Mouse (Mus musculus): ENCODE results near the gene Enthd1. TPM values are rescaled to one million over a fixed set of nuclear protein-coding genes. Genes with fewer than 3 reads are reported as not detected.

The Enthd1 gene
- polyA plus RNA-seq, 1 experiment from 2014 or later: not detected

DNA sequence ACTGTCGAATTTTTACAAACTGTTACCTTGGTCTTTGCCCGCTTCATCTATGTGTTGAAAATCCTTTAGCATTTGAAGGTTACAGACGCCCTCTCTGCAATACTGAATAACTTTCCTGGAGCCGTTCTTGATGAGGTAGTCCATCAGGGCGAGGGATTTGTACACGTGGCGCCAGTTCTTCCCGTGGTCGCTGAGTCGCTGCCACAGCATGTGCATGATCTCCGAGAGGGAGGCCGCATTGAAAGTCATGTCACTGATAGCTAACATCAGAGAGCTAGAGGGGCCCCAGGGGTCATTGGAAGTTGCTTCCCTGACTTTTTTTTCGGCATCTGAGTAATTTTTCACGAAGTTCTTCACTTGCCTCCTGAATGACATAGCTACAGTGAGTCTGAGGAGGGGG is 5.0 kb downstream of the Enthd1 start:
- H3K4me3 ChIP-seq: no peak overlapping the region
- no peak for ATAC-seq
- no peak overlapping the region for H3K4me2 ChIP-seq
- WGBS (ENCODE audit: insufficient replicate concordance): 35% methylated on average over 14 of the region's 14 CpGs
- peaks cover 7% of the 10 kb centered on the region; the same call in 1 of the 2 replicates for H3K4me1 ChIP-seq
- no peak overlapping the region for H3K27ac ChIP-seq
- no peaks in the 10 kb centered on the region for H3K9me3 ChIP-seq (replicated peaks)
- no peaks in the 10 kb centered on the region for H3K36me3 ChIP-seq
- H3K9ac ChIP-seq: no peak overlapping the region
- peaks cover 29% of the 10 kb centered on the region for H3K27me3 ChIP-seq (replicated peaks)

DNA sequence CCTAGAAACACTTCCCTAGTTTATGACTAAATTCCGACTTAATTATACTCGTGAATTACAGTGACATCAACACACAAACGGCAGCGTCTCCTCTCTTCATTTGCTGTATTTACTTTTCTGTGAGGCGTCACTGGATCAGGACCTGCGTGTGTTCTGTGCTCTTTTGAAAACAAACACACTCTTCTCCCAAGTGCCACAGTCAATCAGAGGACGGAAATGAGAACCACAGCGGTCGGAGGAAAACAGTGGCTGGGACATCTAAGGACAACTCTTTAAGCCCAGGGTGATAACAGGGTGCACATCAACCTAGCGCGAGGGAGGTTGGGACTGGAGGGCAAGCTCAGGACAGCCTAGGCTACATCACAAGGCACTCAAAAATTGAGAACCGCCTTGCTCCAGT is 5.4 kb downstream of the Enthd1 start:
- no peaks in the 10 kb centered on the region for H3K36me3 ChIP-seq
- ATAC-seq: no peak

GRCm38 (mm10) chr15:80557745-80558144 is 7.2 kb downstream of the Enthd1 start:
- Histone ChIP-seq H3K27ac (no peak overlapping the region), H3K9me3 (replicated peaks) (no peaks in the 10 kb centered on the region), H3K9ac (no peak overlapping the region), H3K4me1 (peaks cover 7% of the 10 kb centered on the region; the same call in 1 of the 2 replicates), H3K27me3 (replicated peaks) (peaks cover 21% of the 10 kb centered on the region), H3K36me3 (no peaks in the 10 kb centered on the region), H3K4me3 (no peak overlapping the region), H3K4me2 (no peak overlapping the region)
- WGBS (ENCODE audit: insufficient replicate concordance): 59% methylated on average over 4 of the region's 4 CpGs
- no peak for ATAC-seq

More for the DNA sequence above, 5.4 kb downstream of the Enthd1 start:
- Histone ChIP-seq H3K27ac (no peak overlapping the region), H3K27me3 (replicated peaks) (peaks cover 25% of the 10 kb centered on the region), H3K4me2 (no peak overlapping the region), H3K4me3 (no peak overlapping the region), H3K9me3 (replicated peaks) (no peaks in the 10 kb centered on the region), H3K4me1 (peaks cover 7% of the 10 kb centered on the region; the same call in 1 of the 2 replicates), H3K9ac (no peak overlapping the region)
- WGBS (ENCODE audit: insufficient replicate concordance): 52% methylated on average over 12 of the region's 12 CpGs

DNA sequence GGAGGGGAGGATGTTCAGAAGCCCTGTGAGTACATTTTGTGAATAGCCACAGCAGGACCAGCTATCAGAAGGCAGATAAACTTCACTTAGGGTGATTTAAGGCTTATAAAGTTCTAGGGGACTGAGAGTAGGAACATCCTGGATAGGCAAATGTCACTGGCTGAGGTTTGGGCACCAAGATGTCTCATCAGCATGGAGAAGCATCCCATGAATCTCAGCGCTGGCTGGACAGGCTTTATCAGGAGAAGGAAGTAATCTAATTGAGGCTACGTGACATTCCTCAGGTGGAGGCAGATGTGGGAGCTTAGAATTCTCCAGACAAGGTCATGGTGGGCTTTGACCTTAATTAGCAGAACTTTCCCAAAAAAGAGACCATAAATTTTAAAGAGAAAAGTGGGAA is 8.9 kb downstream of the Enthd1 start:
- H3K4me2 ChIP-seq: no peak overlapping the region
- H3K9me3 ChIP-seq (replicated peaks): no peaks in the 10 kb centered on the region
- peaks cover 28% of the 10 kb centered on the region for H3K27me3 ChIP-seq (replicated peaks)
- H3K27ac ChIP-seq: no peak overlapping the region
- ATAC-seq: no peak
- peaks cover 7% of the 10 kb centered on the region; the same call in 1 of the 2 replicates for H3K4me1 ChIP-seq
- H3K9ac ChIP-seq: no peak overlapping the region
- no peaks in the 10 kb centered on the region for H3K36me3 ChIP-seq
- 48% methylated on average over 2 of the region's 2 CpGs for WGBS (ENCODE audit: insufficient replicate concordance)
- H3K4me3 ChIP-seq: no peak overlapping the region

DNA sequence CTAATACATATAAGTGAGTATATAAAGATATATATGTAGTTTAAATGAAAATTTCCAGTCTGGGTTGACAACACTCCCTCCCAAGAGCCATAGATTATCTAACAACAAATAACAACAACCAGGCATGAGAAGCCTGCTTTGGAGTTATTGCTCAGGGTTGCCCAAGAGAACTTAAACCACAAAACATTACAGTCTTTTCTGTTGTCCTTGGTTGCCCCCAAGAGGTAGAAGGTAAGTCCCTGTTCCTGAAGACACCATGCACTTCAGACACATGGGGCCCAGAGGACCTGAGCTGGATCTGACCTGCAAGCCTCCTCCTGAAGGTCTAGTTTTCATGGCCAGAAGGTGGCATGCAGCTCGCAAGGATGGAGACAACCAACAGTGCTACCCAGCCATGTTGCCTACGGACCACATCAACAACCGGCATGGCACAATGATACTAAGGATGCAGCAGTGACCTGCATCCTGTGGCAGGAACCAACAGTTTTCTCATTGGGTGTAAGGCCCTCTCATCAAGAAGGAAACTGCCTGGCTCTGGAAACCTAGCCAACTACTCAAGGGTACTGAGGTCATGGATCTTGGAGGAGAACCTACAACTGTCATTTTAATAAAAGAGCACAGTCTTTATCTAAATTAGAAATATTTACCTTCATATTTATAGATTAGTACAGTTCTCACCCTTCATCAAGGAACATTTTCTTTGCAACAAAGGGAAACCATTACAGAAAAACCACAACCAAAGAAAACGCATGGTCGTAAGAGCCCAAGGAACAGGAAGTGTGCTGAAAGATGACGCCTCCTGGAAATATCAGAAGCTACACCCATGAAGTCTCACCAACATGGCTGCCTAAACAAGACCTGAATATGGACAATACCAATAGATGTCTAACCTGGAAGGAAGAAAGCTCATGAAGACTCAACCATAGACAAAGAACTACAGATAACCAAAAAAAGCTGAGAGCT is 9.8 kb downstream of the Enthd1 start:
- Histone ChIP-seq H3K4me2 (no peak overlapping the region), H3K9ac (no peak overlapping the region), H3K27ac (no peak overlapping the region), H3K4me3 (no peak overlapping the region), H3K36me3 (no peaks in the 10 kb centered on the region), H3K4me1 (peaks cover 6% of the 10 kb centered on the region; the same call in 1 of the 2 replicates), H3K27me3 (replicated peaks) (peaks cover 27% of the 10 kb centered on the region), H3K9me3 (replicated peaks) (no peaks in the 10 kb centered on the region)
- no peak for ATAC-seq
- 62% methylated on average over 6 of the region's 6 CpGs for WGBS (ENCODE audit: insufficient replicate concordance)

DNA sequence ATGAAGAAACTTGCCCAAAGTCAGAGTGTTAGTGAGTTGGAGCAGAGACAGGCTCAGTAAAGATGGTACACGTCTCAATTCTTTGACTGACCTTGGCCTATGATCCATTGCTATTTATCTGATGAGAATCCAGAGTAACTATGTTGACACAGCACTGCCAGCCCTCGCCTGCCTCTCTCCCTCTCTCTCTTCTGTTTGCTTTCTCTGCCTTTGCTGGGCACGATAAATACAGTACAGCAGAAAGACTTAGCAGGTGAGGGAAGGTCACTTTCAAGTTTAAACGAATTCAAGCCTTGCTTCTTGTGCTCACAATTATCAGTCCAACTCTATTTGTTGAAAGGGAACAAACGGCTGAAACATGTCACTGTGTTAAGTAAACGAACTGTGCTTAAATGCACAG is 19.5 kb downstream of the Enthd1 start:
- Histone ChIP-seq H3K36me3 (no peaks in the 10 kb centered on the region), H3K4me3 (no peak overlapping the region), H3K9ac (no peak overlapping the region), H3K27ac (no peak overlapping the region), H3K9me3 (replicated peaks) (no peaks in the 10 kb centered on the region), H3K27me3 (replicated peaks) (peaks cover 28% of the 10 kb centered on the region), H3K4me2 (no peak overlapping the region), H3K4me1 (peaks cover 26% of the 10 kb centered on the region)
- no peak for ATAC-seq
- 62% methylated on average over 6 of the region's 6 CpGs for WGBS (ENCODE audit: insufficient replicate concordance)

GRCm38 (mm10) chr15:80544115-80544514 is 20.8 kb downstream of the Enthd1 start:
- no peak overlapping the region for H3K27ac ChIP-seq
- no peak for ATAC-seq
- WGBS (ENCODE audit: insufficient replicate concordance): 25% methylated on average over 3 of the region's 3 CpGs

GRCm38 (mm10) chr15:80538671-80539340 is 26.1 kb downstream of the Enthd1 start:
- Histone ChIP-seq H3K9me3 (replicated peaks) (no peaks in the 10 kb centered on the region), H3K4me2 (no peak overlapping the region), H3K27me3 (replicated peaks) (peaks cover 6% of the 10 kb centered on the region; the same call in 1 of the 2 replicates), H3K4me3 (no peak overlapping the region), H3K9ac (no peak overlapping the region), H3K36me3 (no peaks in the 10 kb centered on the region), H3K27ac (no peak overlapping the region), H3K4me1 (peaks cover 32% of the 10 kb centered on the region)
- WGBS (ENCODE audit: insufficient replicate concordance): 76% methylated on average over 7 of the region's 7 CpGs
- ATAC-seq: no peak

More at GRCm38 (mm10) chr15:80544115-80544514, 20.8 kb downstream of the Enthd1 start:
- H3K4me2 ChIP-seq: no peak overlapping the region
- no peak overlapping the region for H3K4me3 ChIP-seq
- no peak overlapping the region for H3K9ac ChIP-seq
- H3K4me1 ChIP-seq: peaks cover 28% of the 10 kb centered on the region
- no peaks in the 10 kb centered on the region for H3K36me3 ChIP-seq
- H3K9me3 ChIP-seq (replicated peaks): no peaks in the 10 kb centered on the region
- peaks cover 15% of the 10 kb centered on the region for H3K27me3 ChIP-seq (replicated peaks)

- H3K4me2 ChIP-seq: no peak overlapping the region
- H3K4me3 ChIP-seq: no peak overlapping the region
- peaks cover 36% of the 10 kb centered on the region for H3K4me1 ChIP-seq
- peaks cover 6% of the 10 kb centered on the region; the same call in 1 of the 2 replicates for H3K27me3 ChIP-seq (replicated peaks)
- WGBS (ENCODE audit: insufficient replicate concordance): 68% methylated on average over 2 of the region's 2 CpGs
- H3K9me3 ChIP-seq (replicated peaks): no peaks in the 10 kb centered on the region
- H3K36me3 ChIP-seq: no peaks in the 10 kb centered on the region
- no peak for ATAC-seq
- H3K27ac ChIP-seq: no peak overlapping the region
- H3K9ac ChIP-seq: no peak overlapping the region
Observed at GRCm38 (mm10) chr15:80538075-80538474, 26.9 kb downstream of the Enthd1 start.

DNA sequence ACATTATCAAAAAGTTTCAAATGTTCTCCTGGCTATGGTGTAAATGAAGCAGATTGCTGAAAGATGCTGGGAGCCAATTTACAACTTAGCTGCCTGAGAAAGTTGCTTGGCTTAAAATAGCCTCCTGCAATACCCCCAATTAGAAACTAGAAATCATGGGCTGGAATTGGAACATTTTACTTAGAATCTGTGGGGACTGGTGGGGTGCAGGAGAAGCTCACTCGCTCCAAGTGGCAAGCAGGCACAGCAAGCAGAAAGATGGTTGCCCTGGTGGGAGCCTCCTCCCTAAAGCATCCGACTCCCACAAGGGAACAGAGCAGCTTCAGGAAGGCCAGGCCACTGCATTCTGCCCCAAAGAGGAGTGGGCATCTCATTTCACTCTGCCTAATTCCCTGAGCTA is 28.9 kb downstream of the Enthd1 start:
- no peak for ATAC-seq
- H3K4me1 ChIP-seq: peaks cover 49% of the 10 kb centered on the region
- WGBS (ENCODE audit: insufficient replicate concordance): 74% methylated on average over 2 of the region's 2 CpGs

DNA sequence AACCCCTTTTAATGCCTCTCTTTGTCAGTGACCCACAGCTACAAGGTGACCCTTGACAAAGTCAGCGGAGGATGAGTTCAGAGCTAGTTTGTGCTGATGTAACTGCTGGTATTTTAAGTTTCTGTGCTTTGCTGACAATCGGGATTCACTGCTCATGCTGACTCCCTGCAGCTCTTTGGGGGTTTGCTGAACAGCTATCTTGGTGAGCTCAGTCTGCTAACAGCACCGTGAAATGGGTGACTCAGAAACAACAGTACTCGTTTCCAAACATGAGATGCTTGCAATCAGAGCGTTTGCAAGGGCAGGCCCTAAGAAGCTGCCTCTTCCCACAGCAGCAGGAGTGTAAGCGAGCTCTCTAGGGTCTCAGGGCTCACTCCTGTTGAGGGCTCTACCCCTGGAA is 31.7 kb downstream of the Enthd1 start:
- 59% methylated on average over 6 of the region's 6 CpGs for WGBS (ENCODE audit: insufficient replicate concordance)
- ATAC-seq: no peak
- H3K27me3 ChIP-seq (replicated peaks): peaks cover 6% of the 10 kb centered on the region; the same call in 1 of the 2 replicates
- peak overlapping the region; percentile 63; the same call in 1 of the 2 replicates for H3K4me2 ChIP-seq
- H3K4me1 ChIP-seq: peaks cover 55% of the 10 kb centered on the region
- peak overlapping the region; percentile 93 for H3K27ac ChIP-seq
- no peaks in the 10 kb centered on the region for H3K9me3 ChIP-seq (replicated peaks)
- H3K9ac ChIP-seq: peak overlapping the region; percentile 61; the same call in 1 of the 2 replicates
- no peak overlapping the region for H3K4me3 ChIP-seq
- no peaks in the 10 kb centered on the region for H3K36me3 ChIP-seq

More for the DNA sequence above, 28.9 kb downstream of the Enthd1 start:
- Histone ChIP-seq H3K4me2 (no peak overlapping the region), H3K36me3 (no peaks in the 10 kb centered on the region), H3K9me3 (replicated peaks) (no peaks in the 10 kb centered on the region), H3K9ac (no peak overlapping the region), H3K4me3 (no peak overlapping the region), H3K27ac (0 out of 2 replicates have a peak overlapping the region, but pooled peaks have one; percentile 28), H3K27me3 (replicated peaks) (peaks cover 6% of the 10 kb centered on the region; the same call in 1 of the 2 replicates)

Data from liver, embryonic 12.5 days (tissue).